Mouse (Mus musculus) adrenal gland (tissue): Measurements from ENCODE around the gene Gm45140.

Experiments
- intact Hi-C: fragments of 180-260 bp; cut with DNase I; formaldehyde crosslinking; loops from one replicate; pipeline ENCODE4 v1.15.1; 2025

Gm45140 gene

GRCm38 (mm10) chr6:87745301-87745700 is 90.3 kb downstream of the Gm45140 start:
- intact Hi-C loops: no loop called here

- intact Hi-C loops: no loop called here
These were observed 91.0 kb downstream of the Gm45140 start for GRCm38 (mm10) chr6:87744632-87745031.

- intact Hi-C loops: no loop called here
These were observed 92.3 kb downstream of the Gm45140 start for GRCm38 (mm10) chr6:87743281-87743680.

GRCm38 (mm10) chr6:87742804-87743203 is 92.8 kb downstream of the Gm45140 start:
- intact Hi-C loops: no loop called here

- intact Hi-C loops: no loop called here
These were observed 93.6 kb downstream of the Gm45140 start for GRCm38 (mm10) chr6:87741978-87742377.

- intact Hi-C loops: no loop called here
These were observed 95.1 kb downstream of the Gm45140 start for GRCm38 (mm10) chr6:87740496-87740895.

GRCm38 (mm10) chr6:87739898-87740297 is 95.7 kb downstream of the Gm45140 start:
- intact Hi-C loops: no loop called here
